Mouse (Mus musculus) CH12.LX (cell line): Measurements from ENCODE around the gene Psmd3. TPM values are rescaled to one million over a fixed set of nuclear protein-coding genes. Genes with fewer than 3 reads are reported as not detected.
"Not testable (repeated sequence)": the region's sequence is repeated elsewhere in the genome, so short reads cannot be mapped to it uniquely, and the experiment has no call there.

Experiments
- DNase-seq: peaks from one replicate; pipeline ENCODE4 v3.0.0-alpha.2; 2013; ENCODE audit errors: extremely low read depth
- H3K27ac ChIP-seq: 2 replicates; pipeline ENCODE4 v1.5.1; 2012; ENCODE audit warnings: low read depth, mild to moderate bottlenecking, control low read depth, moderate library complexity; ENCODE audit not compliant: insufficient read depth
- H3K27me3 ChIP-seq: replicated peaks from 2 replicates; pipeline ENCODE3; 2012; ENCODE audit warnings: inconsistent platforms
- H3K36me3 ChIP-seq, 2 experiments: replicated peaks in 1 of 2; 2 replicates each; pipeline versions ENCODE3 to v1.6.1; 2012; ENCODE audit warnings: inconsistent platforms in 1 of 2, low read length in 1 of 2, mild to moderate bottlenecking in 1 of 2, mixed read lengths in 1 of 2, moderate library complexity in 1 of 2; ENCODE audit not compliant: control insufficient read depth in 1 of 2, insufficient read depth in 1 of 2
- H3K4me1 ChIP-seq, 2 experiments: 2 replicates each; pipeline ENCODE4 v1.6.1; 2012; ENCODE audit warnings: inconsistent platforms in 1 of 2, moderate library complexity in 1 of 2; ENCODE audit not compliant: insufficient read depth in 2 of 2, control insufficient read depth in 1 of 2
- H3K4me2 ChIP-seq: 2 replicates; pipeline ENCODE4 v1.6.1; 2012; ENCODE audit warnings: low read depth, mild to moderate bottlenecking, control low read depth; ENCODE audit not compliant: poor library complexity, insufficient read depth, severe bottlenecking
- H3K4me3 ChIP-seq, 3 experiments: fragments of 150-350 bp in 1 of 3; sonication (generic) in 1 of 3; replicated peaks in 1 of 3; 2 replicates each; pipeline versions ENCODE3 to v1.5.1; 2011 to 2012; ENCODE audit warnings: low read depth in 2 of 3, low read length in 2 of 3, mild to moderate bottlenecking in 2 of 3, moderate library complexity in 2 of 3, control low read depth in 1 of 3, improper control_type of control experiment in 1 of 3, inconsistent platforms in 1 of 3, mixed read lengths in 1 of 3; ENCODE audit not compliant: poor library complexity in 1 of 3
- H3K79me2 ChIP-seq: replicated peaks from 2 replicates; pipeline ENCODE4 v1.6.1; 2012; ENCODE audit warnings: mild to moderate bottlenecking, moderate library complexity; ENCODE audit not compliant: control insufficient read depth, poor library complexity, insufficient read depth, severe bottlenecking; ENCODE audit errors: extremely low read depth
- H3K9ac ChIP-seq: 2 replicates; pipeline ENCODE4 v1.6.1; 2012; ENCODE audit warnings: low read depth, mild to moderate bottlenecking, control low read depth, moderate library complexity; ENCODE audit not compliant: insufficient read depth
- H3K9me3 ChIP-seq: replicated peaks from 2 replicates; pipeline ENCODE3; 2012; ENCODE audit warnings: low read length, inconsistent platforms, mixed read lengths
- BHLHE40 ChIP-seq: IDR thresholded peaks from 2 replicates; pipeline ENCODE4 v1.6.1; 2011; ENCODE audit warnings: mild to moderate bottlenecking, low read depth, low read length, improper control_type of control experiment
- CHD1 ChIP-seq: IDR thresholded peaks from 2 replicates; pipeline ENCODE4 v1.6.1; 2012; ENCODE audit warnings: low read depth, low read length, improper control_type of control experiment, inconsistent platforms
- CTCF ChIP-seq, 2 experiments: IDR thresholded peaks in 1 of 2; conservative IDR thresholded peaks in 1 of 2; 2 replicates each; pipeline ENCODE4 v1.5.1; 2011 to 2012; ENCODE audit warnings: low read depth in 2 of 2, low read length in 2 of 2, improper control_type of control experiment in 1 of 2, inconsistent platforms in 1 of 2, mild to moderate bottlenecking in 1 of 2, moderate library complexity in 1 of 2
- ELF1 ChIP-seq: IDR thresholded peaks from 2 replicates; pipeline ENCODE4 v1.6.1; 2014; ENCODE audit warnings: low read depth, mild to moderate bottlenecking, inconsistent platforms, low read length, improper control_type of control experiment
- GABPA ChIP-seq: IDR thresholded peaks from 2 replicates; pipeline ENCODE4 v1.6.1; 2012; ENCODE audit warnings: low read depth, low read length, improper control_type of control experiment, inconsistent platforms; ENCODE audit not compliant: insufficient replicate concordance
- HCFC1 ChIP-seq: IDR thresholded peaks from 2 replicates; pipeline ENCODE4 v1.6.1; 2012; ENCODE audit warnings: low read depth, mild to moderate bottlenecking, inconsistent platforms, low read length, improper control_type of control experiment
- MEF2A ChIP-seq: IDR thresholded peaks from 2 replicates; pipeline ENCODE4 v1.6.1; 2014; ENCODE audit warnings: low read depth, mild to moderate bottlenecking, inconsistent platforms, low read length, improper control_type of control experiment, borderline replicate concordance
- MYC ChIP-seq: IDR thresholded peaks from 2 replicates; pipeline ENCODE4 v1.6.1; 2011; ENCODE audit warnings: low read depth, mild to moderate bottlenecking, improper control_type of control experiment, low read length
- NELFE ChIP-seq: IDR thresholded peaks from 2 replicates; pipeline ENCODE4 v1.6.1; 2011; ENCODE audit warnings: low read depth, low read length, improper control_type of control experiment
- PAX5 ChIP-seq: IDR thresholded peaks from 2 replicates; pipeline ENCODE4 v1.6.1; 2012; ENCODE audit warnings: low read length, inconsistent platforms, mixed read lengths
- POLR2AphosphoS2 ChIP-seq: IDR thresholded peaks from 2 replicates; pipeline ENCODE4 v1.6.1; 2011; ENCODE audit warnings: low read depth, low read length, improper control_type of control experiment
- RAD21 ChIP-seq: IDR thresholded peaks from 2 replicates; pipeline ENCODE4 v1.6.1; 2011; ENCODE audit warnings: low read depth, mild to moderate bottlenecking, low read length, improper control_type of control experiment, moderate library complexity
- SIN3A ChIP-seq: IDR thresholded peaks from 2 replicates; pipeline ENCODE4 v1.6.1; 2012; ENCODE audit warnings: low read length, improper control_type of control experiment, inconsistent platforms
- SMC3 ChIP-seq: IDR thresholded peaks from 2 replicates; pipeline ENCODE4 v1.6.1; 2011; ENCODE audit warnings: low read depth, low read length, improper control_type of control experiment
- TBP ChIP-seq: conservative IDR thresholded peaks from 2 replicates; pipeline ENCODE4 v1.6.1; 2011; ENCODE audit warnings: low read depth, low read length, improper control_type of control experiment
- TCF12 ChIP-seq: IDR thresholded peaks from 2 replicates; pipeline ENCODE4 v1.6.1; 2014; ENCODE audit warnings: low read depth, mild to moderate bottlenecking, inconsistent platforms, low read length, improper control_type of control experiment
- ZMIZ1 ChIP-seq: IDR thresholded peaks from 2 replicates; pipeline ENCODE4 v1.6.1; 2012; ENCODE audit warnings: low read depth, mild to moderate bottlenecking, inconsistent platforms, low read length, improper control_type of control experiment
- ZNF384 ChIP-seq: IDR thresholded peaks from 2 replicates; pipeline ENCODE4 v1.6.1; 2012; ENCODE audit warnings: low read depth, low read length, improper control_type of control experiment, inconsistent platforms
- dilution Hi-C: fragments of 300-500 bp; cut with MboI; formaldehyde crosslinking; loops from 2 replicates; pipeline ENCODE4 v1.14.3; 2020; ENCODE audit warnings: low sequenced_read_pairs; ENCODE audit not compliant: extremely low pct_unique_long_range_greater_than_20kb, extremely low pct_ligation_motif_present
- in situ Hi-C: fragments of 300-500 bp; cut with MboI; formaldehyde crosslinking; loops from 3 replicates; pipeline ENCODE4 v1.14.3; 2019; ENCODE audit warnings: low sequenced_read_pairs, low pct_ligation_motif_present, low pct_unique_long_range_greater_than_20kb, mixed read lengths
- polyA plus RNA-seq: library from polyadenylated mRNA; unstranded; fragments of >175 nt; gene quantifications from 2 replicates; pipeline ENCODE4 v1.2.1, GENCODE M21; 2012; ENCODE audit warnings: low read depth; ENCODE audit not compliant: insufficient read length
- total RNA-seq, 2 experiments: library from RNA; depleted of rRNA; stranded (reverse); fragments of 300-350 nt in 1 of 2; fragments of >200 nt in 1 of 2; gene quantifications; 2 replicates each; pipeline ENCODE4 v1.2.3; 2012 to 2014

Psmd3 gene
- total and polyA plus RNA-seq, 3 experiments: 166 to 354 (median 291) TPM

DNA sequence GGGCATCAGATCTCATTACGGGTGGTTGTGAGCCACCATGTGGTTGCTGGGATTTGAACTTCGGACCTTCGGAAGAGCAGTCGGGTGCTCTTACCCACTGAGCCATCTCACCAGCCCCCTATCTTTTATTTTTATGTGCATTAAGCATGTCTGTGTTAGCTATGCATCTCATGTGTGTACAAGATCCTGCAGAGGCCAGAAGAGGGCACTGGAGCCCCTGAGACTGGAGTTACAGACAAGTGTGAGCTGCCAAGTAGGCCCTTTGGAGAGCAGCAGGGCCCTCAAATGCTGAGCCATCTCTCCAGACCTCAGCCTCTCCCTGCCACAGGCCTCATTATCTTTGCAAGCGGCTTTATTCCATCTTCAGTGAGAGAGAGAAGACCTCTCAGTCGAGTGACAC, 29.7 kb downstream of the Psmd3 start:
- H3K4me2 ChIP-seq, H3K9ac ChIP-seq, H3K4me3 ChIP-seq, H3K27me3 ChIP-seq, H3K27ac ChIP-seq, in situ Hi-C loops, H3K79me2 ChIP-seq, H3K9me3 ChIP-seq, dilution Hi-C loops, DNase-seq: not testable (repeated sequence)
- Histone ChIP-seq H3K4me1 (peaks cover 5 to 21% of the 10 kb centered on the region in 2 experiments), H3K36me3 (peaks cover 86 to 96% of the 10 kb centered on the region in 2 experiments)
- TF ChIP-seq RAD21 (peak; percentile 29), CTCF (conservative IDR thresholded peaks at IDR 0.05 in 1 of 2, IDR thresholded peaks at IDR 0.05 in 1 of 2; ENCODE audit: low read depth in 2 of 2, low read length in 2 of 2) (peak in 1 of 2 experiments; percentile 47; a peak in 2 of 4 replicates), SMC3 (peak; percentile 34)

- in situ Hi-C loops (no loop called here), dilution Hi-C loops (no loop called here)
- Histone ChIP-seq H3K9ac (no peak overlapping the region), H3K4me1 (peaks cover 5 to 25% of the 10 kb centered on the region in 2 experiments), H3K79me2 (no peaks in the 10 kb centered on the region), H3K4me2 (no peak overlapping the region), H3K36me3 (peaks cover 85 to 96% of the 10 kb centered on the region in 2 experiments), H3K4me3 (no peak overlapping the region), H3K9me3 (no peaks in the 10 kb centered on the region), H3K27me3 (no peaks in the 10 kb centered on the region), H3K27ac (no peak overlapping the region)
- TF ChIP-seq ELF1 (no peak), GABPA (no peak), PAX5 (no peak), POLR2AphosphoS2 (no peak), ZMIZ1 (no peak), ZNF384 (no peak), NELFE (no peak), CTCF (conservative IDR thresholded peaks at IDR 0.05 in 1 of 2, IDR thresholded peaks at IDR 0.05 in 1 of 2; ENCODE audit: low read depth in 2 of 2, low read length in 2 of 2) (no peak), TBP (no peak), SIN3A (no peak), HCFC1 (no peak), BHLHE40 (no peak), MYC (no peak), RAD21 (no peak), TCF12 (no peak), CHD1 (no peak), MEF2A (no peak)
- no peak for DNase-seq
Measured at GRCm38 (mm10) chr11:98713703-98714102, 31.3 kb downstream of the Psmd3 start.
